Mouse (Mus musculus): Measurements from ENCODE around the gene Vmn2r39.
"Not testable (repeated sequence)": the region's sequence is repeated elsewhere in the genome, so short reads cannot be mapped to it uniquely, and the experiment has no call there.

The Vmn2r39 gene

DNA sequence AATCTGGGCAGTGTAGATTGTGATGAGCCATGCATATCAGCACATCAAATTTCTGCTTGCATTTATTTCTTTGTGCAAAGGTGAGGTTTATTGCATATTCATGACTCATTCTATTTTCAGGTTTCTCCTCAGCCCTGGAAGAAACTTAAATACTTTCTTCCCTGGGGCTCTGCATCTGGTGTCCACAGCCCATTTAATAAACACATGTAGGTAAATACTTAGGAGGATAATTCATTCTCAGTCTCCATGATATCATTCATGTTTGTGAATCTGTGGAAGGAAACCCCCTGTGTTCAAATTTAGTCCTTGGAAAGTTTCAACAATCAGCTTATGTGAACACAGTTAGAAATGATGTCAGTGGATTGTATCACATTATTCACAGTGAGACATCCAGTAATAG lies at the start of gene Vmn2r39:
TSS of gene Vmn2r39 (minus strand) at position 101 of the 400 bp plus-strand sequence.
- DNase-seq (ENCODE audit: low spot score), result not testable (repeated sequence)

- not testable (repeated sequence) for DNase-seq (ENCODE audit: low spot score)
Observed at GRCm38 (mm10) chr7:9065353-9065752, 34.8 kb upstream of the Vmn2r39 start.
